Mouse (Mus musculus) 416B (cell line): ENCODE measurements around the gene Lrrc10.

Experiments used
- DNase-seq: peaks from one replicate; pipeline ENCODE4 v3.0.0; 2011; ENCODE audit warnings: low read depth

Gene Lrrc10

GRCm38 (mm10) chr10:117045175-117046056 lies at the start of gene Lrrc10:
Lrrc10 (plus strand) TSS chr10:117045341.
- DNase-seq, result no peak

GRCm38 (mm10) chr10:116995584-116996235 lies 49.4 kb upstream of the Lrrc10 start:
- no peak for DNase-seq

- peak; percentile 72 for DNase-seq
Measured at GRCm38 (mm10) chr10:116996236-116996600, 48.9 kb upstream of the Lrrc10 start.

- DNase-seq, result no peak
Measured at GRCm38 (mm10) chr10:116998716-116999455, 46.3 kb upstream of the Lrrc10 start.

GRCm38 (mm10) chr10:117000975-117001374 lies 44.2 kb upstream of the Lrrc10 start:
- DNase-seq, result no peak

- no peak for DNase-seq
Measured at GRCm38 (mm10) chr10:117004695-117005094, 40.4 kb upstream of the Lrrc10 start.

GRCm38 (mm10) chr10:117005707-117006464 lies 39.3 kb upstream of the Lrrc10 start:
- DNase-seq, result no peak

- DNase-seq, result no peak
Measured at GRCm38 (mm10) chr10:117009691-117010090, 35.5 kb upstream of the Lrrc10 start.

- no peak for DNase-seq
Measured at GRCm38 (mm10) chr10:117011047-117011446, 34.1 kb upstream of the Lrrc10 start.

- DNase-seq, result no peak
Measured at GRCm38 (mm10) chr10:117013689-117014390, 31.3 kb upstream of the Lrrc10 start.

GRCm38 (mm10) chr10:117014565-117014964 lies 30.6 kb upstream of the Lrrc10 start:
- no peak for DNase-seq

GRCm38 (mm10) chr10:117018281-117018840 lies 26.8 kb upstream of the Lrrc10 start:
- DNase-seq, result no peak

GRCm38 (mm10) chr10:117021020-117021754 lies 24.0 kb upstream of the Lrrc10 start:
- no peak for DNase-seq

- DNase-seq, result no peak
Measured at GRCm38 (mm10) chr10:117023693-117024092, 21.4 kb upstream of the Lrrc10 start.

GRCm38 (mm10) chr10:117025776-117026175 lies 19.4 kb upstream of the Lrrc10 start:
- peak; percentile 80 for DNase-seq

- DNase-seq, result peak; percentile 28
Measured at GRCm38 (mm10) chr10:117026176-117026575, 19.0 kb upstream of the Lrrc10 start.

- DNase-seq, result no peak
Measured at GRCm38 (mm10) chr10:117031160-117031559, 14.0 kb upstream of the Lrrc10 start.

GRCm38 (mm10) chr10:117033785-117034184 lies 11.4 kb upstream of the Lrrc10 start:
- peak; percentile 85 for DNase-seq

- peak; percentile 80 for DNase-seq
Measured at GRCm38 (mm10) chr10:117040355-117040754, 4.8 kb upstream of the Lrrc10 start.

GRCm38 (mm10) chr10:117042295-117042694 lies 2.8 kb upstream of the Lrrc10 start:
- DNase-seq, result peak; percentile 38
